Mouse (Mus musculus): ENCODE results near the gene Map3k20. TPM values are rescaled to one million over a fixed set of nuclear protein-coding genes. Genes with fewer than 3 reads are reported as not detected.

The Map3k20 gene
- total RNA-seq, 1 experiment from 2014 or later, result 39.2 TPM

GRCm38 (mm10) chr2:72391721-72392120 lies 106.3 kb downstream of the Map3k20 start:
- no peak for ATAC-seq (replicated peaks in 1 of 2; ENCODE audit: insufficient read depth in 1 of 2, low FRiP score in 2 of 2, low TSS enrichment in 1 of 2, low read depth in 1 of 2, poor library complexity in 2 of 2, severe bottlenecking in 2 of 2)

- no peak for ATAC-seq (replicated peaks in 1 of 2; ENCODE audit: insufficient read depth in 1 of 2, low FRiP score in 2 of 2, low TSS enrichment in 1 of 2, low read depth in 1 of 2, poor library complexity in 2 of 2, severe bottlenecking in 2 of 2)
Observed at GRCm38 (mm10) chr2:72392316-72392715, 106.9 kb downstream of the Map3k20 start.

- ATAC-seq (replicated peaks in 1 of 2; ENCODE audit: insufficient read depth in 1 of 2, low FRiP score in 2 of 2, low TSS enrichment in 1 of 2, low read depth in 1 of 2, poor library complexity in 2 of 2, severe bottlenecking in 2 of 2), result no peak
Observed at GRCm38 (mm10) chr2:72396934-72397333, 111.5 kb downstream of the Map3k20 start.

- ATAC-seq (replicated peaks in 1 of 2; ENCODE audit: insufficient read depth in 1 of 2, low FRiP score in 2 of 2, low TSS enrichment in 1 of 2, low read depth in 1 of 2, poor library complexity in 2 of 2, severe bottlenecking in 2 of 2), result peak; percentile 30 to 78; a peak in 2 of 4 replicates
Observed at GRCm38 (mm10) chr2:72398227-72398626, 112.8 kb downstream of the Map3k20 start.

GRCm38 (mm10) chr2:72399469-72400195 lies 114.2 kb downstream of the Map3k20 start:
- ATAC-seq (replicated peaks in 1 of 2; ENCODE audit: insufficient read depth in 1 of 2, low FRiP score in 2 of 2, low TSS enrichment in 1 of 2, low read depth in 1 of 2, poor library complexity in 2 of 2, severe bottlenecking in 2 of 2), result no peak

- no peak for ATAC-seq (replicated peaks in 1 of 2; ENCODE audit: insufficient read depth in 1 of 2, low FRiP score in 2 of 2, low TSS enrichment in 1 of 2, low read depth in 1 of 2, poor library complexity in 2 of 2, severe bottlenecking in 2 of 2)
Observed at GRCm38 (mm10) chr2:72401290-72401689, 115.9 kb downstream of the Map3k20 start.

- no peak for ATAC-seq (replicated peaks in 1 of 2; ENCODE audit: insufficient read depth in 1 of 2, low FRiP score in 2 of 2, low TSS enrichment in 1 of 2, low read depth in 1 of 2, poor library complexity in 2 of 2, severe bottlenecking in 2 of 2)
Observed at GRCm38 (mm10) chr2:72405621-72406555, 120.5 kb downstream of the Map3k20 start.

- ATAC-seq (replicated peaks in 1 of 2; ENCODE audit: insufficient read depth in 1 of 2, low FRiP score in 2 of 2, low TSS enrichment in 1 of 2, low read depth in 1 of 2, poor library complexity in 2 of 2, severe bottlenecking in 2 of 2), result peak; percentile 61 to 63; a peak in 2 of 4 replicates
Observed at GRCm38 (mm10) chr2:72406701-72407100, 121.3 kb downstream of the Map3k20 start.

- ATAC-seq (replicated peaks in 1 of 2; ENCODE audit: insufficient read depth in 1 of 2, low FRiP score in 2 of 2, low TSS enrichment in 1 of 2, low read depth in 1 of 2, poor library complexity in 2 of 2, severe bottlenecking in 2 of 2), result no peak
Observed at GRCm38 (mm10) chr2:72407341-72408092, 122.1 kb downstream of the Map3k20 start.

GRCm38 (mm10) chr2:72409968-72410367 lies 124.5 kb downstream of the Map3k20 start:
- ATAC-seq (replicated peaks in 1 of 2; ENCODE audit: insufficient read depth in 1 of 2, low FRiP score in 2 of 2, low TSS enrichment in 1 of 2, low read depth in 1 of 2, poor library complexity in 2 of 2, severe bottlenecking in 2 of 2), result peak; percentile 77 to 84

GRCm38 (mm10) chr2:72412266-72412665 lies 126.8 kb downstream of the Map3k20 start:
- ATAC-seq (replicated peaks in 1 of 2; ENCODE audit: insufficient read depth in 1 of 2, low FRiP score in 2 of 2, low TSS enrichment in 1 of 2, low read depth in 1 of 2, poor library complexity in 2 of 2, severe bottlenecking in 2 of 2), result no peak

GRCm38 (mm10) chr2:72415416-72415815 lies 130.0 kb downstream of the Map3k20 start:
- no peak for ATAC-seq (replicated peaks in 1 of 2; ENCODE audit: insufficient read depth in 1 of 2, low FRiP score in 2 of 2, low TSS enrichment in 1 of 2, low read depth in 1 of 2, poor library complexity in 2 of 2, severe bottlenecking in 2 of 2)

GRCm38 (mm10) chr2:72416095-72417080 lies 131.0 kb downstream of the Map3k20 start:
- ATAC-seq (replicated peaks in 1 of 2; ENCODE audit: insufficient read depth in 1 of 2, low FRiP score in 2 of 2, low TSS enrichment in 1 of 2, low read depth in 1 of 2, poor library complexity in 2 of 2, severe bottlenecking in 2 of 2), result no peak

GRCm38 (mm10) chr2:72420561-72420960 lies 135.1 kb downstream of the Map3k20 start:
- ATAC-seq (replicated peaks in 1 of 2; ENCODE audit: insufficient read depth in 1 of 2, low FRiP score in 2 of 2, low TSS enrichment in 1 of 2, low read depth in 1 of 2, poor library complexity in 2 of 2, severe bottlenecking in 2 of 2), result no peak

- ATAC-seq (replicated peaks in 1 of 2; ENCODE audit: insufficient read depth in 1 of 2, low FRiP score in 2 of 2, low TSS enrichment in 1 of 2, low read depth in 1 of 2, poor library complexity in 2 of 2, severe bottlenecking in 2 of 2), result no peak
Observed at GRCm38 (mm10) chr2:72424656-72425055, 139.2 kb downstream of the Map3k20 start.

GRCm38 (mm10) chr2:72426776-72427175 lies 141.3 kb downstream of the Map3k20 start:
- ATAC-seq (replicated peaks in 1 of 2; ENCODE audit: insufficient read depth in 1 of 2, low FRiP score in 2 of 2, low TSS enrichment in 1 of 2, low read depth in 1 of 2, poor library complexity in 2 of 2, severe bottlenecking in 2 of 2), result no peak

- ATAC-seq (replicated peaks in 1 of 2; ENCODE audit: insufficient read depth in 1 of 2, low FRiP score in 2 of 2, low TSS enrichment in 1 of 2, low read depth in 1 of 2, poor library complexity in 2 of 2, severe bottlenecking in 2 of 2), result no peak
Observed at GRCm38 (mm10) chr2:72427288-72427687, 141.9 kb downstream of the Map3k20 start.
